Mouse (Mus musculus) adrenal gland, postnatal 14 days (tissue): ENCODE results near the gene D1Ertd622e. TPM values are rescaled to one million over a fixed set of nuclear protein-coding genes. Genes with fewer than 3 reads are reported as not detected.

Source experiments
- DNase-seq: peaks from one replicate; pipeline ENCODE4 v3.0.0; 2021; ENCODE audit warnings: mixed read lengths
- total RNA-seq: library from RNA; stranded (reverse); gene quantifications from 2 replicates; pipeline ENCODE4 v1.2.3, GENCODE M21; 2021

D1Ertd622e gene
- total RNA-seq, 1 experiment from 2014 or later = 16.3 TPM

GRCm38 (mm10) chr1:97580270-97580669 lies 81.6 kb downstream of the D1Ertd622e start:
- peak; percentile 4 for DNase-seq

- no peak for DNase-seq
Observed at GRCm38 (mm10) chr1:97578025-97578417, 83.9 kb downstream of the D1Ertd622e start.

GRCm38 (mm10) chr1:97577062-97578024 lies 84.5 kb downstream of the D1Ertd622e start:
- DNase-seq = no peak

- DNase-seq = no peak
Observed at GRCm38 (mm10) chr1:97576576-97576975, 85.3 kb downstream of the D1Ertd622e start.

- no peak for DNase-seq
Observed at GRCm38 (mm10) chr1:97570814-97571213, 91.1 kb downstream of the D1Ertd622e start.

- no peak for DNase-seq
Observed at GRCm38 (mm10) chr1:97567956-97568355, 93.9 kb downstream of the D1Ertd622e start.

GRCm38 (mm10) chr1:97564641-97565040 lies 97.2 kb downstream of the D1Ertd622e start:
- no peak for DNase-seq

GRCm38 (mm10) chr1:97562867-97563266 lies 99.0 kb downstream of the D1Ertd622e start:
- no peak for DNase-seq

Other genes with a start within 250 kb of the D1Ertd622e start
- gene Gin1, start 108.1 kb upstream of the D1Ertd622e start, total RNA-seq = 8.2 and 11.0 TPM in 2 replicates
- 16.9 and 17.2 TPM in 2 replicates for gene Ppip5k2, start 108.3 kb upstream of the D1Ertd622e start, total RNA-seq